Mouse (Mus musculus): Measurements from ENCODE around the gene Olfr951. TPM values are rescaled to one million over a fixed set of nuclear protein-coding genes. Genes with fewer than 3 reads are reported as not detected.

The Olfr951 gene
- polyA plus RNA-seq (2016; fragmentation: Nextera tagmentation; extraction: Ambion mirVana) = not detected in 2 replicates

- Histone ChIP-seq H3K4me2 (no peak within 1 kb of the TSS), H3K4me3 (replicated peaks) (no peak within 1 kb of the TSS), H3K9me3 (no peaks in the 10 kb centered on the region), H3K4me1 (no peaks in the 10 kb centered on the region), H3K27me3 (no peaks in the 10 kb centered on the region), H3K36me3 (replicated peaks) (no peaks in the 10 kb centered on the region), H3K9ac (no peak within 1 kb of the TSS), H3K27ac (no peak within 1 kb of the TSS)
- 95% methylated on average over 2 of the region's 2 CpGs for WGBS
- ATAC-seq (ENCODE audit: low FRiP score) = no peak
Measured at GRCm38 (mm10) chr9:39387110-39387509, at the start of gene Olfr951. Gene Olfr951, plus strand, starts transcription at chr9:39387410.

- no peak within 1 kb of the TSS for H3K9ac ChIP-seq
- no peaks in the 10 kb centered on the region for H3K27me3 ChIP-seq
- H3K36me3 ChIP-seq (replicated peaks) = no peaks in the 10 kb centered on the region
- no peaks in the 10 kb centered on the region for H3K9me3 ChIP-seq
- no peak within 1 kb of the TSS for H3K4me3 ChIP-seq (replicated peaks)
- no peak within 1 kb of the TSS for H3K27ac ChIP-seq
- H3K4me1 ChIP-seq = no peaks in the 10 kb centered on the region
- no peak within 1 kb of the TSS for H3K4me2 ChIP-seq
- no peak for ATAC-seq (ENCODE audit: low FRiP score)
Measured at GRCm38 (mm10) chr9:39427048-39427447, 39.8 kb downstream of the Olfr951 start, which contains the start of gene Olfr952. Gene Olfr952, minus strand, starts transcription at chr9:39427148.

Other genes with a start within 250 kb of the Olfr951 start
- not detected in 2 replicates for gene Olfr943, start 221.1 kb upstream of the Olfr951 start, polyA plus RNA-seq (2016; fragmentation: Nextera tagmentation; extraction: Ambion mirVana)
- not detected in 2 replicates for gene Olfr944, start 185.5 kb upstream of the Olfr951 start, polyA plus RNA-seq (2016; fragmentation: Nextera tagmentation; extraction: Ambion mirVana)
- not detected in 2 replicates for gene Olfr1537, start 137.4 kb upstream of the Olfr951 start, polyA plus RNA-seq (2016; fragmentation: Nextera tagmentation; extraction: Ambion mirVana)
- gene Olfr945, start 110.6 kb upstream of the Olfr951 start, polyA plus RNA-seq (2016; fragmentation: Nextera tagmentation; extraction: Ambion mirVana) = not detected in 2 replicates
- not detected in 2 replicates for gene Olfr948, start 61.4 kb upstream of the Olfr951 start, polyA plus RNA-seq (2016; fragmentation: Nextera tagmentation; extraction: Ambion mirVana)
- not detected in 2 replicates for gene Olfr952, start 39.7 kb downstream of the Olfr951 start, polyA plus RNA-seq (2016; fragmentation: Nextera tagmentation; extraction: Ambion mirVana)
- not detected in 2 replicates for gene Olfr954, start 69.3 kb downstream of the Olfr951 start, polyA plus RNA-seq (2016; fragmentation: Nextera tagmentation; extraction: Ambion mirVana)
- gene Olfr955, start 84.5 kb downstream of the Olfr951 start, polyA plus RNA-seq (2016; fragmentation: Nextera tagmentation; extraction: Ambion mirVana) = not detected in 2 replicates
- gene Olfr44, start 106.6 kb downstream of the Olfr951 start, polyA plus RNA-seq (2016; fragmentation: Nextera tagmentation; extraction: Ambion mirVana) = not detected in 2 replicates
- gene Olfr957, start 128.4 kb downstream of the Olfr951 start, polyA plus RNA-seq (2016; fragmentation: Nextera tagmentation; extraction: Ambion mirVana) = 0.13 TPM in 1 of 2 replicates, not detected in the other
- gene Olfr958, start 166.6 kb downstream of the Olfr951 start, polyA plus RNA-seq (2016; fragmentation: Nextera tagmentation; extraction: Ambion mirVana) = not detected in 2 replicates
- gene Olfr959, start 188.2 kb downstream of the Olfr951 start, polyA plus RNA-seq (2016; fragmentation: Nextera tagmentation; extraction: Ambion mirVana) = not detected in 2 replicates
- 23.6 and 24.7 TPM in 2 replicates for gene AW551984, start 217.0 kb downstream of the Olfr951 start, polyA plus RNA-seq (2016; fragmentation: Nextera tagmentation; extraction: Ambion mirVana)
- not detected in 2 replicates for gene Olfr148, start 223.2 kb downstream of the Olfr951 start, polyA plus RNA-seq (2016; fragmentation: Nextera tagmentation; extraction: Ambion mirVana)
- gene Olfr960, start 234.0 kb downstream of the Olfr951 start, polyA plus RNA-seq (2016; fragmentation: Nextera tagmentation; extraction: Ambion mirVana) = not detected in 2 replicates

Measured in forebrain, embryonic 12.5 days (tissue).